Mouse (Mus musculus) CH12.LX (cell line): Measurements from ENCODE around the gene Dnm1.

Experiments
- CHD2 ChIP-seq: IDR thresholded peaks from 2 replicates; pipeline ENCODE4 v1.6.1; 2011; ENCODE audit warnings: low read length, improper control_type of control experiment
- HCFC1 ChIP-seq: IDR thresholded peaks from 2 replicates; pipeline ENCODE4 v1.6.1; 2012; ENCODE audit warnings: low read depth, mild to moderate bottlenecking, inconsistent platforms, low read length, improper control_type of control experiment
- MAFK ChIP-seq: IDR thresholded peaks from 2 replicates; pipeline ENCODE4 v1.6.1; 2011; ENCODE audit warnings: low read length, improper control_type of control experiment; ENCODE audit not compliant: insufficient replicate concordance
- MAZ ChIP-seq: IDR thresholded peaks from 2 replicates; pipeline ENCODE4 v1.6.1; 2012; ENCODE audit warnings: low read depth, mild to moderate bottlenecking, inconsistent platforms, low read length, improper control_type of control experiment, moderate library complexity
- MYC ChIP-seq: IDR thresholded peaks from 2 replicates; pipeline ENCODE4 v1.6.1; 2011; ENCODE audit warnings: low read depth, mild to moderate bottlenecking, improper control_type of control experiment, low read length

GRCm38 (mm10) chr2:32361437-32361836 lies 8.3 kb upstream of the Dnm1 start:
- no peak for TF ChIP-seq MAZ
- TF ChIP-seq CHD2 = no peak
- TF ChIP-seq MAFK = no peak
- TF ChIP-seq MYC = no peak
- TF ChIP-seq HCFC1 = no peak
